Mouse (Mus musculus) midbrain, embryonic 11.5 days (tissue): Measurements from ENCODE around the gene Sgsh. TPM values are rescaled to one million over a fixed set of nuclear protein-coding genes. Genes with fewer than 3 reads are reported as not detected.

Experiments
- ATAC-seq: fragments of 200-750 bp; cut with Nextera tagmentation; 2 replicates; pipeline ENCODE4 v1.8.0; 2017; ENCODE audit warnings: moderate TSS enrichment, moderate library complexity; ENCODE audit not compliant: low FRiP score
- DNase-seq: peaks from one replicate; pipeline ENCODE4 v3.0.0; 2015; ENCODE audit warnings: low spot score; ENCODE audit errors: missing footprints
- H3K27ac ChIP-seq: fragments of 300-500 bp; sonication (generic); 2 replicates; pipeline ENCODE4 v1.5.1; 2014; ENCODE audit warnings: low read depth, low read length
- H3K27me3 ChIP-seq: fragments of 300-500 bp; sonication (generic); 2 replicates; pipeline ENCODE4 v1.6.1; 2014; ENCODE audit warnings: mild to moderate bottlenecking, low read length, moderate library complexity, mixed read lengths; ENCODE audit not compliant: control insufficient read depth, insufficient read depth
- H3K36me3 ChIP-seq: fragments of 300-500 bp; sonication (generic); 2 replicates; pipeline ENCODE4 v1.6.1; 2014; ENCODE audit warnings: mild to moderate bottlenecking, low read length, moderate library complexity, mixed read lengths; ENCODE audit not compliant: control insufficient read depth, insufficient read depth
- H3K4me1 ChIP-seq: fragments of 300-500 bp; sonication (generic); 2 replicates; pipeline ENCODE4 v1.6.1; 2014; ENCODE audit warnings: low read length; ENCODE audit not compliant: control insufficient read depth, insufficient read depth
- H3K4me2 ChIP-seq: fragments of 300-500 bp; sonication (generic); 2 replicates; pipeline ENCODE4 v1.6.1; 2014; ENCODE audit warnings: mild to moderate bottlenecking, moderate library complexity
- H3K4me3 ChIP-seq: fragments of 300-500 bp; sonication (generic); 2 replicates; pipeline ENCODE4 v1.5.1; 2014; ENCODE audit warnings: low read depth, low read length
- H3K9ac ChIP-seq: fragments of 300-500 bp; sonication (generic); 2 replicates; pipeline ENCODE4 v1.6.1; 2014; ENCODE audit warnings: low read length
- H3K9me3 ChIP-seq: fragments of 300-500 bp; sonication (generic); 2 replicates; pipeline ENCODE4 v1.6.1; 2016; ENCODE audit warnings: low read length; ENCODE audit not compliant: control insufficient read depth
- WGBS: fragments of 180-500 bp; shearing (Covaris S2); extraction: QIAGEN DNeasy Blood & Tissue Kit; methylation state at CpG from one replicate; pipeline ENCODE4 v1.1.7; 2014; 5-methylcytosine and 5-hydroxymethylcytosine counted together
- polyA plus RNA-seq: library from polyadenylated mRNA; unstranded; fragments of >200 nt; fragmentation: Nextera tagmentation; extraction: Ambion mirVana; gene quantifications from 2 replicates; pipeline ENCODE4 v1.2.1, GENCODE M21; 2014

The Sgsh gene
- polyA plus RNA-seq, 1 experiment from 2014 or later, result 5.2 TPM

GRCm38 (mm10) chr11:119354798-119355442, 416 bp downstream of the Sgsh start:
- ATAC-seq (no peak; the same call in 1 of the 2 replicates), DNase-seq (no peak)
- peak overlapping the region; percentile 72 for H3K9ac ChIP-seq
- H3K27ac ChIP-seq, result no peak overlapping the region; the same call in none of the 2 replicates
- 8% methylated on average over 23 of the region's 23 CpGs for WGBS
- no peaks in the 10 kb centered on the region for H3K36me3 ChIP-seq
- H3K9me3 ChIP-seq, result no peaks in the 10 kb centered on the region
- H3K4me3 ChIP-seq, result peak overlapping the region; percentile 66
- no peaks in the 10 kb centered on the region for H3K27me3 ChIP-seq
- peaks cover 12% of the 10 kb centered on the region for H3K4me1 ChIP-seq
- peak overlapping the region; percentile 92 for H3K4me2 ChIP-seq

DNA sequence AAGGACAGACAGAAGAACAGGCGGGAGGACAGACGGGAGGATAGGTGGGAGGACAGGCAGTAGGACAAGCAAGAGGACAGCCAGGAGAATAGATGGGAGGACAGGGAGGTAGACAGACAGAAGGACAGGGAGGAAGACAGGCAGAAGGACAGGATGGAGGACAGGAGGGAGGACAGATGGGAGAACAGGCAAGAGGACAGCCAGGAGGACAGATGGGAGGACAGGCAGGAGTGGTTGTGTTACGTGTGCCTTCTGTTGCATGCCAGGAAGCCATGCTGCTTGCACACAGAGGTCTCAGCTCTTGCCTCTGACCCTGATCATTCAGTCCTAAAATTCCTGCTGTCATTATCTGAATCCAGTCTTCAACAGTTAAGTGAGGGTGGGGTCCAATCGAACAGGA, 1.4 kb downstream of the Sgsh start:
- Histone ChIP-seq H3K27me3 (no peaks in the 10 kb centered on the region), H3K27ac (no peak overlapping the region), H3K9me3 (no peaks in the 10 kb centered on the region), H3K4me1 (peaks cover 12% of the 10 kb centered on the region), H3K36me3 (no peaks in the 10 kb centered on the region), H3K4me3 (no peak overlapping the region), H3K9ac (no peak overlapping the region), H3K4me2 (no peak overlapping the region)
- DNase-seq (no peak), ATAC-seq (no peak)
- 94% methylated on average over 4 of the region's 4 CpGs for WGBS

GRCm38 (mm10) chr11:119352113-119352512, 3.2 kb downstream of the Sgsh start:
- ATAC-seq, result no peak
- WGBS, result 81% methylated on average over 7 of the region's 7 CpGs
- H3K36me3 ChIP-seq, result no peaks in the 10 kb centered on the region
- no peak overlapping the region for H3K27ac ChIP-seq
- H3K9ac ChIP-seq, result no peak overlapping the region
- no peak for DNase-seq
- H3K9me3 ChIP-seq, result no peaks in the 10 kb centered on the region
- no peak overlapping the region for H3K4me2 ChIP-seq
- no peak overlapping the region for H3K4me3 ChIP-seq
- no peaks in the 10 kb centered on the region for H3K27me3 ChIP-seq
- peaks cover 12% of the 10 kb centered on the region for H3K4me1 ChIP-seq

- Histone ChIP-seq H3K4me3 (no peak overlapping the region), H3K4me1 (no peaks in the 10 kb centered on the region), H3K27ac (no peak overlapping the region), H3K9ac (no peak overlapping the region), H3K9me3 (no peaks in the 10 kb centered on the region), H3K36me3 (no peaks in the 10 kb centered on the region), H3K27me3 (no peaks in the 10 kb centered on the region), H3K4me2 (no peak overlapping the region)
- ATAC-seq, result no peak
- WGBS, result 86% methylated on average over 4 of the region's 4 CpGs
- no peak for DNase-seq
Observed at GRCm38 (mm10) chr11:119347125-119347524, 8.2 kb downstream of the Sgsh start.

GRCm38 (mm10) chr11:119344865-119345264, 10.5 kb downstream of the Sgsh start:
- H3K27ac ChIP-seq, result no peak overlapping the region
- no peaks in the 10 kb centered on the region for H3K27me3 ChIP-seq
- DNase-seq (no peak), ATAC-seq (no peak)
- no peak overlapping the region for H3K4me2 ChIP-seq
- H3K9me3 ChIP-seq, result no peaks in the 10 kb centered on the region
- no peak overlapping the region for H3K9ac ChIP-seq
- no peaks in the 10 kb centered on the region for H3K36me3 ChIP-seq
- H3K4me1 ChIP-seq, result no peaks in the 10 kb centered on the region
- 77% methylated on average over 6 of the region's 6 CpGs for WGBS
- H3K4me3 ChIP-seq, result no peak overlapping the region

DNA sequence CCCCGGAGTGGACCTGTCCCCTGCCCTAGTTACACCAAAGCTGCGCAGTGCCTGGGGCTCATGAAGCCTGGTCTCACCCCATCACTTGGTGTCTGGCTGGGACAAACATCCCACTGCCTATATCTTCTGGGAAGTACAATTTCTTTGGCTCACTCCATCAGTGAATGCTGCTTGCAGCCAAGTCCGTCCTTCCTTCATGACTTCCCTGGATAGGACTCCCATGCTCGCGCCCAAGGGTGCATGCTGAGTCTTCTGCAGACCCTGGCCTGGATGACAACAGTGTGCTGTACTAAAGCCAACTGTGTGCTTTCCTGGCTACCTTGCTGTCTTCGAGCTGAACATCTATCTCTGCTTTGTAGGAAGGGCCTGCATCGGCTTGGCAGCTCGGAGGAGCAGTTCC, 11.2 kb downstream of the Sgsh start:
- Histone ChIP-seq H3K4me2 (no peak overlapping the region), H3K36me3 (no peaks in the 10 kb centered on the region), H3K4me3 (no peak overlapping the region), H3K9me3 (no peaks in the 10 kb centered on the region), H3K27ac (no peak overlapping the region), H3K4me1 (no peaks in the 10 kb centered on the region), H3K27me3 (no peaks in the 10 kb centered on the region), H3K9ac (no peak overlapping the region)
- WGBS, result 86% methylated on average over 8 of the region's 8 CpGs
- DNase-seq (no peak), ATAC-seq (no peak)

- no peak overlapping the region for H3K9ac ChIP-seq
- DNase-seq (peak; percentile 98), ATAC-seq (no peak)
- no peak overlapping the region for H3K27ac ChIP-seq
- H3K4me3 ChIP-seq, result no peak overlapping the region
- no peaks in the 10 kb centered on the region for H3K9me3 ChIP-seq
- no peak overlapping the region for H3K4me2 ChIP-seq
- H3K4me1 ChIP-seq, result no peaks in the 10 kb centered on the region
- WGBS, result 10% methylated on average over 5 of the region's 5 CpGs
- H3K36me3 ChIP-seq, result no peaks in the 10 kb centered on the region
- no peaks in the 10 kb centered on the region for H3K27me3 ChIP-seq
Observed at GRCm38 (mm10) chr11:119339637-119340036, 15.7 kb downstream of the Sgsh start.

- no peaks in the 10 kb centered on the region for H3K36me3 ChIP-seq
- no peak for DNase-seq
- no peaks in the 10 kb centered on the region for H3K27me3 ChIP-seq
- H3K27ac ChIP-seq, result no peak overlapping the region
- H3K4me1 ChIP-seq, result no peaks in the 10 kb centered on the region
- H3K9me3 ChIP-seq, result no peaks in the 10 kb centered on the region
- H3K4me2 ChIP-seq, result no peak overlapping the region
- no peak overlapping the region for H3K9ac ChIP-seq
- ATAC-seq, result no peak
- 55% methylated on average over 5 of the region's 5 CpGs for WGBS
- H3K4me3 ChIP-seq, result no peak overlapping the region
Observed at GRCm38 (mm10) chr11:119339179-119339578, 16.2 kb downstream of the Sgsh start.

GRCm38 (mm10) chr11:119338271-119339059, 16.9 kb downstream of the Sgsh start:
- Histone ChIP-seq H3K27ac (no peak overlapping the region), H3K4me1 (no peaks in the 10 kb centered on the region), H3K4me2 (no peak overlapping the region), H3K36me3 (no peaks in the 10 kb centered on the region), H3K9ac (no peak overlapping the region), H3K27me3 (no peaks in the 10 kb centered on the region; the same call in 1 of the 2 replicates), H3K4me3 (no peak overlapping the region), H3K9me3 (no peaks in the 10 kb centered on the region)
- ATAC-seq (no peak), DNase-seq (no peak)
- WGBS, result 84% methylated on average over 10 of the region's 10 CpGs
